Mouse (Mus musculus): Measurements from ENCODE around the gene Wnk1.

GRCm38 (mm10) chr6:120045406-120045805 lies 6.9 kb upstream of the Wnk1 start:
- no peak for TF ChIP-seq CTCF (IDR thresholded peaks at IDR 0.05; ENCODE audit: low read depth, low read length)
- no peak for TF ChIP-seq POLR2AphosphoS5 (IDR thresholded peaks at IDR 0.05; ENCODE audit: insufficient replicate concordance, low read depth, low read length)
- TF ChIP-seq GATA2 (IDR thresholded peaks at IDR 0.05; ENCODE audit: borderline replicate concordance, low read depth, low read length), result no peak
- no peak for TF ChIP-seq GATA1 (IDR thresholded peaks at IDR 0.05; ENCODE audit: borderline replicate concordance, low read length)

All from G1E (cell line).